Mouse (Mus musculus) activated CD4-positive, CD25-positive, alpha-beta regulatory T cell, adult 4 months (primary cell): ENCODE data around the gene Anapc10. TPM values are rescaled to one million over a fixed set of nuclear protein-coding genes. Genes with fewer than 3 reads are reported as not detected.

Experiments used
- polyA plus RNA-seq, 2 experiments: library from polyadenylated mRNA; unstranded; fragments of 100-300 nt; shearing (Covaris generic); gene quantifications; one replicate each; pipeline ENCODE4 v1.2.1; 2017

Anapc10 gene
- polyA plus RNA-seq, 2 experiments from 2014 or later: 23.2 to 25.3 TPM

Other genes with a start within 250 kb of the Anapc10 start
- 10 to 100 TPM; 13.1 to 20.5 TPM for gene Otud4, start 72.2 kb upstream of the Anapc10 start, polyA plus RNA-seq
- gene Abce1, start 80 bp upstream of the Anapc10 start, polyA plus RNA-seq: 10 to 100 TPM; 73.8 to 82.0 TPM